Mouse (Mus musculus): Measurements from ENCODE around the gene Syn2.
A peak's percentile ranks its signal among the peaks of the same experiment; 100 is the strongest.

Gene Syn2

GRCm38 (mm10) chr6:115244222-115244621 lies 109.5 kb downstream of the Syn2 start:
- DNase-seq (ENCODE audit: low read depth, low spot score), result no peak

- DNase-seq (ENCODE audit: low read depth, low spot score), result no peak
These were observed 110.9 kb downstream of the Syn2 start for GRCm38 (mm10) chr6:115245500-115246058.

- no peak for DNase-seq (ENCODE audit: low read depth, low spot score)
These were observed 116.9 kb downstream of the Syn2 start for GRCm38 (mm10) chr6:115251531-115251985.

- DNase-seq (ENCODE audit: low read depth, low spot score), result no peak
These were observed 117.6 kb downstream of the Syn2 start, which contains the start of gene Timp4 for GRCm38 (mm10) chr6:115252099-115252873. Gene Timp4, minus strand, starts transcription at chr6:115252205.

- DNase-seq (ENCODE audit: low read depth, low spot score), result no peak
These were observed 120.5 kb downstream of the Syn2 start for GRCm38 (mm10) chr6:115255171-115255570.

GRCm38 (mm10) chr6:115260507-115260906 lies 125.8 kb downstream of the Syn2 start:
- DNase-seq (ENCODE audit: low read depth, low spot score), result no peak

- DNase-seq (ENCODE audit: low read depth, low spot score), result no peak
These were observed 132.1 kb downstream of the Syn2 start for GRCm38 (mm10) chr6:115266791-115267190.

GRCm38 (mm10) chr6:115267916-115268315 lies 133.2 kb downstream of the Syn2 start:
- peak; percentile 53 for DNase-seq (ENCODE audit: low read depth, low spot score)

- no peak for DNase-seq (ENCODE audit: low read depth, low spot score)
These were observed 134.1 kb downstream of the Syn2 start for GRCm38 (mm10) chr6:115268551-115269385.

- DNase-seq (ENCODE audit: low read depth, low spot score), result no peak
These were observed 134.9 kb downstream of the Syn2 start for GRCm38 (mm10) chr6:115269561-115269960.

- DNase-seq (ENCODE audit: low read depth, low spot score), result no peak
These were observed 135.4 kb downstream of the Syn2 start for GRCm38 (mm10) chr6:115270085-115270484.

- DNase-seq (ENCODE audit: low read depth, low spot score), result no peak
These were observed 136.6 kb downstream of the Syn2 start for GRCm38 (mm10) chr6:115271326-115271725.

GRCm38 (mm10) chr6:115271866-115272271 lies 137.2 kb downstream of the Syn2 start:
- DNase-seq (ENCODE audit: low read depth, low spot score), result peak; percentile 54

GRCm38 (mm10) chr6:115273346-115273745 lies 138.6 kb downstream of the Syn2 start:
- DNase-seq (ENCODE audit: low read depth, low spot score), result no peak

- DNase-seq (ENCODE audit: low read depth, low spot score), result no peak
These were observed 140.0 kb downstream of the Syn2 start for GRCm38 (mm10) chr6:115274705-115275104.

GRCm38 (mm10) chr6:115275116-115275815 lies 140.6 kb downstream of the Syn2 start:
- DNase-seq (ENCODE audit: low read depth, low spot score), result no peak

GRCm38 (mm10) chr6:115278086-115278485 lies 143.4 kb downstream of the Syn2 start:
- DNase-seq (ENCODE audit: low read depth, low spot score), result no peak

- no peak for DNase-seq (ENCODE audit: low read depth, low spot score)
These were observed 144.9 kb downstream of the Syn2 start for GRCm38 (mm10) chr6:115279639-115280038.

- DNase-seq (ENCODE audit: low read depth, low spot score), result no peak
These were observed 149.5 kb downstream of the Syn2 start for GRCm38 (mm10) chr6:115284153-115284552.

- DNase-seq (ENCODE audit: low read depth, low spot score), result no peak
These were observed 151.7 kb downstream of the Syn2 start for GRCm38 (mm10) chr6:115286441-115286840.

GRCm38 (mm10) chr6:115288223-115288622 lies 153.5 kb downstream of the Syn2 start:
- no peak for DNase-seq (ENCODE audit: low read depth, low spot score)

GRCm38 (mm10) chr6:115290561-115290960 lies 155.9 kb downstream of the Syn2 start:
- no peak for DNase-seq (ENCODE audit: low read depth, low spot score)

Measured in skeletal muscle tissue, adult 2 months (tissue).